Mouse (Mus musculus) naive thymus-derived CD4-positive, alpha-beta T cell, adult 2 months (primary cell): ENCODE measurements around the gene Rab8b.

Experiments
- DNase-seq: peaks from one replicate; pipeline ENCODE4 v3.0.0-alpha.2; 2011; ENCODE audit warnings: low read depth

The Rab8b gene

DNA sequence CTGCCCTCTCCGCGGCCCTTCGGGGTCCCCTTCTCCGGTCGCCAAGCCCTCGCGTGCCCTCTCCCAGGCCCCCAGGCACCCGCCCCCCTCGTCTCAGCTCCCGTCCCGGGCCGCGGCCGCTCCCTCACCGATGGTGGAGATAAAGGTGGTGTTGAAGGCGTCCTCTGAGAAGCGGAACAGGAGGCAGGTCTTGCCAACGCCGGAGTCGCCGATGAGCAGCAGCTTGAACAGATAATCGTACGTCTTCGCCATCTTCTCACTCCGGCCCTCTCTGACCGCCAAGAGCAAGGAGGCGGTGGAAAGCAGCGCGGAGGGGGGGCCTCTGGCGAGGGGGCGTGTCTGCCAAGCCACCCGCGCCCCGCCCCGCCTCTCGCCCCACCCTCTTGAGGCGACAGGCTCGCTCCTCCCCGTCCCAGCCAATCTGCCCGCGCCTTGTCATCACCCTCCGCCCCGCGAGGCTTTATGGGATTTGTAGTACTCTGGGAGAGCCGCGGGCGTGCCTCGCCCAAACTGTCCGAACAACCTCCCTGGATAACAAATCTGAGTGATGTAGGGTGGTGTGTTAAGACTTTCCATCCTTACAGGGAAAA is at the start of gene Rab8b:
TSS of gene Rab8b (minus strand) at position 306 of the 590 bp plus-strand sequence.
- peak; percentile 96 for DNase-seq

DNA sequence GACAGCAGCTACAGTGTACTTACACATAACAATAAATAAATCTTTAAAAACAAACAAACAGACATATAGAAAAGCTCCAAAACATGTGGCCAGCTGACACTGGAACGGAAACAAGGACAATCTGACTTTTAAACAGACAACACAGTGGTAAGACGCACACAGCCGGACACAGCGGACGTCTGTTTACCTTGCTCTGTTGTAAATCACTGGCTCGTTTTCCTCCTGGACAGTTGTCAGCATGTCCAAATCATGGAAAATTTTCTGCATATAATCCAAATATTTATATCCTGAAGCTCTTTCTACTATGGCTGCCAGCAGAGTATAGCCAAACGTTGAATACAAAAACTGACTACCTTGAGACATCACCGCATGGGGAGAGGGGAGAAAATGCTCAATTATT is 48.0 kb upstream of the Rab8b start:
- no peak for DNase-seq

GRCm38 (mm10) chr9:66961478-66961877 is 42.0 kb upstream of the Rab8b start:
- no peak for DNase-seq

DNA sequence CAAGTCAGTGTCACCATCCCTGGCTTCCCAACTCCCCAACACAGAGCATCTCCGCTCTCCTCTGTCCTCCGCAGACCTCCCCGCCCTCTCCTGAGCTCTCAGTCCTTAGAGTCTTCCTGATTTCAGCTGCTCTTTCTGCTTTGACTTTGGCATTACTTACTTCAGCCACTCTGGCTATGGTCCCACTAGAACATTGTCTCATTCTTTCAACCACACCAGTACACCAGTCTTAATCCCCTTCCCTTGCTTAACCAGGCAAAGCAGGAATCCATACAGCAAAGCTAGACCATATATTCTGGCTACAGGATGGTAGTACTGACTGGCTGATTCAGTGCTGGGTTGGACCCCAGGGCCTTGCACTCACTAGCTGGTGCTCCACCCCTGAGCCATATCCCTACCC is 38.0 kb upstream of the Rab8b start:
- DNase-seq: no peak

- no peak for DNase-seq
Measured at GRCm38 (mm10) chr9:66952886-66953285, 33.4 kb upstream of the Rab8b start.

- no peak for DNase-seq
Measured at GRCm38 (mm10) chr9:66952321-66952720, 32.8 kb upstream of the Rab8b start.

GRCm38 (mm10) chr9:66948536-66948935 is 29.0 kb upstream of the Rab8b start:
- no peak for DNase-seq

DNA sequence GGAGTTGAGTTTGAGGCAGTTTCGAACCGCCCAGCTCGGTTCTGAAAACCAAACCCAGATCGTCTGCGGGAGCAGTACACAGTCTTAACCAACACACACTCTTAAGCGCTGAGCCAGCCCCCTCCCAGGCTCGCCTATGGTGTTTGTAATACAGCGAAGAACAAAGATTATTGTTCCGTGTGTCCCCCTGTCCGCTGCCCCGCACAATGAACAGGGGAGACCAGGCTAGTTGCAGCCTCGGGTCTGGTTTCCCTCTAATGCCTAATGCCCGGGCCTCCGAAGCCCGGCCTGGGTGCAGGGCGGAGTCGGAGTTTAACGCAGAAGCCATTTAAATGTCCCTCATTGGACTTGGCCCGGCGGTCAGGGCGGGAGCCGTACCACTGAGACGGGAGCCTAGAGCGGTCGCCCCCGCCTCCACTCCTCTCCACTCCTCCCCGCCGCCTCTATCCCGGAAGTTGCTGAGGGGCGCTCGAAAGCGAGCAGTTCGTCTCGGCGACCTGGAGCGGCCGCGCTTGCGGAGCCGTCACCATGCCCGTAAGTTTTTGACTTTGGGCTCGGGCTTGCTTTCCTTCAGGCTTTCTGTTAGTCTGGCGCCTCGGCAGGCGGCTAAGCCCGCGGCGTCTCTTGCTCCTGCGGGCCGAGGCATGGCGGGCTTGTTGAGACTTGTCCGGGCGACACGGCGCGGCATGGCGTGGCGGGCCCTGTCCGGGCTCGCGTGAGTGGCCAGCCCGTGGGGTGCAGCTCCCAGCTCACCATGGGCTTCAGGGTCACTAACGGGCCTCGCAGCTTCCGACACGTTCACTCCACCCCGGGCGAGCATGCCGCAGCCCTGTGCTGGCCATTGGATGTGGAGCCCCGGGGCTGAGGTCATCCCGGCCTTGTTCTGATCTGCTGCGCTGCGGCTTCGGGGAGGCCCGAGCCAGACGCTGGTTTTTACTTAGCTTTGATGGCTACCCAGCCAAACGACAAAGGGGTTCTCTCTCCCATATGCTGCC is 26.5 kb upstream of the Rab8b start, which contains the start of gene Rps27l:
TSS of gene Rps27l (plus strand) at position 440 of the 995 bp plus-strand sequence.
- DNase-seq: peak; percentile 93

GRCm38 (mm10) chr9:66945161-66945560 is 25.7 kb upstream of the Rab8b start:
- DNase-seq: no peak

GRCm38 (mm10) chr9:66938836-66939235 is 19.3 kb upstream of the Rab8b start:
- DNase-seq: peak; percentile 87

GRCm38 (mm10) chr9:66937507-66937906 is 18.0 kb upstream of the Rab8b start:
- no peak for DNase-seq

GRCm38 (mm10) chr9:66933869-66934808 is 14.7 kb upstream of the Rab8b start:
- DNase-seq: no peak

DNA sequence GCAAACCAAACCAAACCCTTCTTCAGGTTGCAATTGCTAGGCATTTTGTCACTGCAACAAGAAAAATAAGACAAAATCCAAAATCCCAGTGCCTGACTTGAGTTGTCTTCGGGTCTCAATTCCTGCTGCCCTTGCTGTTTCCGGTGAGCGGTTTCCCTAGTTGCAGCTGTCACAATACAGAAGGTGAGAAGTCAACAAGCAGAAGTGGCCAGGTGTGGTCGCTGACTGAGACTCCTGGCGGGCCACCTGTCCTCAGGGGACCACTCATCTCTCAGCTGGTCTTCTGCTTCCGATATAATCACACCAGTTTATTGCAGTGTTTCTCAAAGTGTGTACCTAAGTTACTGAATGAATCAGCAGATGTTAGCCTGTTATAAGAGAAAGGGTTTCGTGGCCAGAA is 10.9 kb upstream of the Rab8b start:
- no peak for DNase-seq

DNA sequence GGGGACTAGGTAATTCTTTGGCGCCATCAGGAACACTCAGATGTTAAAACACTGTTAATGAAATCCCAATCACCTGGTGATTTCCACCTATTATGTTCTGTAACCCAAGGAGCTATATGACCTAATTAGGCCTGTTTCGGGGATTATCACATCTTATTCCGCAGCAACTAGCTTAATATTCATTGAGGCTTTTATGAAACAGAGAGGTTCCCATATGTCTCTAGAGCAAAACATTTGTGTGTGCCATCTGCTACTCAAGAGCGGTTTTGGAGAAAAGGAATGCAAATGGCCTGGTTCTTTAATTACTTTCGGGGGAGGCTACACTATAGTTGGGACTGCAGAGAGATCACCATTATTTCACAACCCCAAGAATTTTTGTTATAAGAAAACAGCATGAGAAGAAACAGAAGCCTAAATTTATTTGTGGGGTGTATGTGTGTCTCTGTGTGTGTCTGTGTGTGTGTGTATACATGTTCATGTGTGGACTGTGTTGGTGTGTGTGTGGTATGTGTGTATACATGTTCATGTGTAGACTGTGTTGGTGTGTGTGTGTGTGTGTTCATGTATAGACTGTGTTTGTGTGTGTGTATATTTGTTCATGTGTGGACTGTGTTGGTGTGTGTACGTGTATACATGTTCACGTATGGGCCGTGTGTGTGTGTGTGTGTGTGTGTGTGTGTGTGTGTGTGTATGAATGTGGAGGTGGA is 8.4 kb upstream of the Rab8b start:
- no peak for DNase-seq

GRCm38 (mm10) chr9:66925853-66926252 is 6.4 kb upstream of the Rab8b start:
- DNase-seq: peak; percentile 54

- peak; percentile 41 for DNase-seq
Measured at GRCm38 (mm10) chr9:66922076-66922475, 2.6 kb upstream of the Rab8b start.

- peak; percentile 69 for DNase-seq
Measured at GRCm38 (mm10) chr9:66920488-66921279, 1.2 kb upstream of the Rab8b start.

DNA sequence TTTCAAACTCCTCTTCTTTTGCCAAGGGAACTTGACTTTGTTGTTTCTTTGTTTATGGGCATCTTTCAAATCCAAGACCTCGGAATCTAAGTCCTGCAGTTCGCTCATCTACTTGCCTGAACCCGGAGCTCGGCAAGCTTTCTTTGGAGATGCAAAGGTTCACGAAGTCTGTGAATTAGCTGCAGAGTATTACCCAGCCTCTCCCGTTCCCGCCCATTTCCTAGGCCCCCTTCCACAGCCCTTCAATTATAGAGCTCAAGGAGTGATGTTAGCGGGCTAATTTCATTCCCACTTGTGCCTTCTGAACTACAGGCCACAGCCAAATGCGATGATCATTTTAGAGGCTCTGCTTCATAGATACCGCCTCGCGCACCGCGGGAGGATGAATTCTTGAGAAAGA is 494 bp upstream of the Rab8b start:
- DNase-seq: no peak

DNA sequence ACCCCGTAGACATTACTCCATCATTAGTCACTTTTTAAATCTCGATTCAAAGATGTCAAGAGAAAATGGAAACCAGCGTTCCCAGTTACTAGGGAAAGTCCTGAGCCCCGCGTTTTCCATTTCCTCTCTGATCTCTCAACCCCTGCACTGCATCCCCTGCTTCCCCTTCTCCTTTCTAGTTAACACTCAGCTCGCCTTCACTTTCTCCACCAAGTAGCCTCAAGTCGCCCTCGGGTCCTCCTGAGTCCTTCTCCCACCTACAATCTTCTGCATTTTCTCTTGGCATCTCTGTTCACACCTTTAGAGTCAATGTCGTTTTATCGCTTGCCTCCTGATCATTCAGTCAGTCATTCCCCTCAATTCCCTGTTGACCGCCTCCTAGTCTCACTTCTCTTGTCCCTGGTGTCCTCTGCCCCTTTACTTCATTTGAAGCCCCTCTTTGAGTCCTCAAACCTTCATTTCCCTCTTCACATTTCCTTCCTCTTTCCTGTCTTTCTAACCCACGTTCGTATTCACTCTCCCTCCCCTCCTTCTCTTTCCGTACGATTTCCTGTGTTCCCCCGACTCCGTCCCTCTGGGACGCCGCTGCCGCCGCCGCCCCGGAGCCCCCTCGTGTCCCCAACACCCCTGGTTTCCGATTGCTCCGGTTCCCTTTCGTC is 686 bp downstream of the Rab8b start:
- DNase-seq: peak; percentile 45

DNA sequence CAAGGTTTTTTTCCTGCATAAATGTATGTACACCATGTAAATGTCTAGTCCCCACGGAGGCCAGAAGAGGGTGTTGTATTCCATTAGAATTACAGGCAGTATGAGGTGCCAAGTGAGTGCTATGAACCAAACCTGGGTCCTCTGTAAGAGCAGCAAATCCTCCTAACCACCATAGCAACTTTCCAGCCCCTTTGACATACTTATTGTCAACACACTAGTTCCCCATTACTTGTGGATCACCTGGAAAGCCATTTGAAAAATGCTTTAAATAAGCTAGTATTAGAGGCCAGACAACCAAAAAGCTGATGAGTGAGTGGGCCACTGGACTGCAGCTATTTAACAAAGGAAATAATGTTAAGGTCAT is 1.6 kb downstream of the Rab8b start:
- no peak for DNase-seq
